Mouse (Mus musculus) neural tube, embryonic 15.5 days (tissue): ENCODE data around the gene Zfp740. TPM values are rescaled to one million over a fixed set of nuclear protein-coding genes. Genes with fewer than 3 reads are reported as not detected.
A peak's percentile ranks its signal among the peaks of the same experiment; 100 is the strongest.

Experiments used
- ATAC-seq: fragments of 200-750 bp; cut with Nextera tagmentation; 2 replicates; pipeline ENCODE4 v1.8.0; 2017; ENCODE audit warnings: mild to moderate bottlenecking, moderate TSS enrichment, moderate library complexity; ENCODE audit not compliant: low FRiP score
- H3K27ac ChIP-seq: fragments of 300-500 bp; sonication (generic); replicated peaks from 2 replicates; pipeline ENCODE4 v1.5.1; 2015; ENCODE audit warnings: mild to moderate bottlenecking, inconsistent platforms
- H3K27me3 ChIP-seq: fragments of 300-500 bp; sonication (generic); replicated peaks from 2 replicates; pipeline ENCODE4 v1.6.1; 2015; ENCODE audit warnings: inconsistent platforms
- H3K36me3 ChIP-seq: fragments of 300-500 bp; sonication (generic); 2 replicates; pipeline ENCODE4 v1.6.1; 2015; ENCODE audit warnings: inconsistent platforms
- H3K4me1 ChIP-seq: fragments of 300-500 bp; sonication (generic); 2 replicates; pipeline ENCODE4 v1.6.1; 2015; ENCODE audit warnings: inconsistent platforms
- H3K4me2 ChIP-seq: fragments of 300-500 bp; sonication (generic); 2 replicates; pipeline ENCODE4 v1.6.1; 2015; ENCODE audit warnings: inconsistent platforms, mild to moderate bottlenecking, moderate library complexity
- H3K4me3 ChIP-seq: fragments of 300-500 bp; sonication (generic); replicated peaks from 2 replicates; pipeline ENCODE4 v1.5.1; 2015; ENCODE audit warnings: mild to moderate bottlenecking, inconsistent platforms
- H3K9ac ChIP-seq: fragments of 300-500 bp; sonication (generic); replicated peaks from 2 replicates; pipeline ENCODE4 v1.6.1; 2015; ENCODE audit warnings: mild to moderate bottlenecking, inconsistent platforms
- H3K9me3 ChIP-seq: fragments of 300-500 bp; sonication (generic); replicated peaks from 2 replicates; pipeline ENCODE4 v1.6.1; 2016; ENCODE audit warnings: inconsistent platforms
- WGBS: fragments of 180-500 bp; shearing (Covaris S2); methylation state at CpG from one replicate; pipeline ENCODE4 v1.1.7; 2015; ENCODE audit warnings: mixed read lengths; 5-methylcytosine and 5-hydroxymethylcytosine counted together
- polyA plus RNA-seq: library from polyadenylated mRNA; unstranded; fragments of >200 nt; fragmentation: Nextera tagmentation; extraction: Ambion mirVana; gene quantifications from 2 replicates; pipeline ENCODE4 v1.2.1, GENCODE M21; 2015

Zfp740 gene
- polyA plus RNA-seq, 1 experiment from 2014 or later: 45.1 TPM

DNA sequence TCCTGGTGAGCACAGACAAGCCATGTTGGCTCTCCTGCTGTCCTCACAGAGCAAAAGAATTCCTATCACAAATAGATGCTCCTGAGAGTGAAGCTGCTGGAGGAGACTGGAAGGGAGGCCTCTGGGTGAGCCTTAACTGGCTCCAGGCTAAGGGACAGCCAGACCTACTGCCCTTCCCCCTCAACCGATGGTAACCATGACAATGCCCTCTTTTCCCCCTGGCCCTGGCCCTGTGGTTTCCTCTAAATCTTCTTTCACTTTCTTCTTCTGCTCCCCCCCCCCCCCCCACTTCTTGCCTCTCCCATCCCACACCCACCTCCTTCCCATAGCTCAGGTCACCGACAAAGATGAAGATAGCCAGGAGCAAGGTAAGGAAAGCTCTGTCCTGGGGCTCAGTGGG lies 30.8 kb downstream of the Zfp740 start:
- H3K27me3 ChIP-seq: no peaks in the 10 kb centered on the region
- H3K4me3 ChIP-seq: no peak overlapping the region
- 31% methylated on average over 2 of the region's 2 CpGs for WGBS
- no peak overlapping the region for H3K27ac ChIP-seq
- no peaks in the 10 kb centered on the region for H3K9me3 ChIP-seq
- no peak for ATAC-seq
- H3K4me1 ChIP-seq: no peaks in the 10 kb centered on the region
- H3K36me3 ChIP-seq: peaks cover 10% of the 10 kb centered on the region; the same call in 1 of the 2 replicates
- no peak overlapping the region for H3K4me2 ChIP-seq
- H3K9ac ChIP-seq: no peak overlapping the region

DNA sequence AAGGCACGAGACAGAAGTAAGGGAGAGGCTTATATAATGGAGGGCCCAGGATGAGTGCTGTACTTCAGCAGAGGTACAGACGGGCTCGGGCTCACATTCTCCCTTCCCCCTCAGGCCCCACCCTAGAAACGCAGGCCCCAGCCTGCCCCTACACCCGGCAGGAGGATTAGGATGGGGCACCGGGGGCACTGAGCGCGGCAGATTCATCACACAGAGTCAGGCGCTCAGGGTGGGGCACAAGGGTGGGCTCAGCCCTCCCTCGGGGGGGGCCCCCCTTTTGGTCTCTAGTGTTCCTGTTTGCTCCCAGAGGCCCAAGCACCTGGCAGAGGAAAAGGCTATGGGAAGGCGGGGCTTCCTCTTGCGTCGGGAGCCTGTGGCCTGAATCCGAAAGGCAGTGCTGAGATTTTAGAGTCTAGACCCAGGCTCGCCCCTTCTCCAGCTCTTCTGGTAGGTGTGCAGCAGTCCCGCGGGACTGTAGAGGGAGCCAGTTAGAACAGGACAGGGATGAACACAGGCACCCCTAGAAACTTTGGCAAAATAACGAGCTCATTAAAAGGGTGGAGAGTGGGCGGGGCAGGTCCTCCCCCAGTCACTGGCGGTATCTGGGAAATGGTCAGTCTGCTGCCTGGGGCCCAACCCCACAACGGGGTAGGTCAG lies 32.5 kb downstream of the Zfp740 start:
- WGBS: 39% methylated on average over 21 of the region's 21 CpGs
- H3K4me3 ChIP-seq: no peak overlapping the region
- H3K27me3 ChIP-seq: no peaks in the 10 kb centered on the region
- no peak for ATAC-seq
- H3K27ac ChIP-seq: no peak overlapping the region
- peaks cover 2% of the 10 kb centered on the region; the same call in 1 of the 2 replicates for H3K4me1 ChIP-seq
- no peaks in the 10 kb centered on the region for H3K9me3 ChIP-seq
- H3K9ac ChIP-seq: no peak overlapping the region
- H3K36me3 ChIP-seq: peaks cover 10% of the 10 kb centered on the region; the same call in 1 of the 2 replicates
- no peak overlapping the region for H3K4me2 ChIP-seq

DNA sequence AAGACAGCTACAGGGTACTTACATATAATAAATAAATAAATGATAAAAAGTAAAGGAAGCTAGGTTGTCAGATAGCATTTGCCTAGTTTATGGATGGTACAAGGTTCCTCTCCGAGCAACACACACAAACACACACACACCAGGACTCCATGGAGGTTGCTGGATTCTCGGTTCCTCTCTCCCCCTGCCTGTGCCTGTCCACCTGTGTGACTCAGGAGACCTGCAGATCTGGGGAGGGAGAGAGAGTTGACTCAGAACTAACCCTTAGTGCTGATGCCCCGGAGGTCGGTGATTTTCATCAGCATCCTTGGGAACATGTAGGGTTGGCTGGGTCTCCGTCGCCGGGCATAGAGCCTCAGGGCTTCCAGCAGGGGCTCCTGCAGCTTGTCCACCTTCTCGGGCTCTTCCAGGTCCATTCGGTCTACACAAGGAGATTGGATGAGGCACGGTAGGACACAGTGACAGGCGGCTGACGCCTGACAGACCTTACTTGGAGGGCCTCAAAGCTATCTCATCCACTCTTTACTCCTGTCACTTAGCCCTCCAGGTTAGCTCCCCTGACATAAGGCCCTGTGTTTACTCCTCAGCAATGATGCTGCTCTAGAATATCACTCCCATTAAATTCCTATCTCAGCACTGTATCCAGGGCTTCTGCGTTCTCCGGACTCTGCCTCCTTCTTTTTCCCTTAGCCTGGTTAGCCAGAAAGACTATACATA lies 35.7 kb downstream of the Zfp740 start:
- Histone ChIP-seq H3K27me3 (peaks cover 13% of the 10 kb centered on the region), H3K4me3 (no peak overlapping the region), H3K9me3 (no peaks in the 10 kb centered on the region), H3K4me1 (peaks cover 15% of the 10 kb centered on the region), H3K36me3 (peaks cover 10% of the 10 kb centered on the region; the same call in 1 of the 2 replicates), H3K4me2 (no peak overlapping the region), H3K27ac (no peak overlapping the region), H3K9ac (no peak overlapping the region)
- WGBS: 93% methylated on average over 14 of the region's 14 CpGs
- ATAC-seq: no peak

DNA sequence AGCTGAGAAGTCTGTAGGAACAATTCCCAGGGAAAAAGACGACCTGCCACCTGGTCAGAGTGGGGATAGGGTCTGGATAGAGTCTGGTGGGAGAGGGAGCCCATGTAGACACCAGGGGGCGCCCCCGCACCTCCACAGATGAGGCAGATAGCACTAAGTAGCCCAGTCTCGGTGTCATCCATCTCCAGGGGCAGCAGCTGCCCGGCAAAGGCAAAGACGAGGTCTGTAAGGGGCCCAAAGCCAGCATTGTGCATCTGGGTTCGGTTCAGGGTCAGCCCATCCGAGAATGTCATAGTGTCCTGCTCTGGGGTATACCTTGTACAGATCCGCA lies 36.2 kb downstream of the Zfp740 start:
- Histone ChIP-seq H3K4me2 (no peak overlapping the region), H3K27me3 (peaks cover 18% of the 10 kb centered on the region), H3K4me3 (no peak overlapping the region), H3K4me1 (peaks cover 20% of the 10 kb centered on the region), H3K9me3 (no peaks in the 10 kb centered on the region), H3K9ac (no peak overlapping the region), H3K27ac (no peak overlapping the region), H3K36me3 (peaks cover 10% of the 10 kb centered on the region; the same call in 1 of the 2 replicates)
- 10% methylated on average over 9 of the region's 9 CpGs for WGBS
- ATAC-seq: peak; percentile 59

GRCm38 (mm10) chr15:102239851-102240250 lies 36.8 kb downstream of the Zfp740 start:
- Histone ChIP-seq H3K27ac (no peak overlapping the region), H3K4me2 (no peak overlapping the region), H3K27me3 (peaks cover 20% of the 10 kb centered on the region), H3K4me3 (no peak overlapping the region), H3K36me3 (peaks cover 10% of the 10 kb centered on the region; the same call in 1 of the 2 replicates), H3K4me1 (peaks cover 25% of the 10 kb centered on the region), H3K9ac (no peak overlapping the region), H3K9me3 (no peaks in the 10 kb centered on the region)
- no peak for ATAC-seq
- WGBS: 85% methylated on average over 11 of the region's 11 CpGs

GRCm38 (mm10) chr15:102240607-102241006 lies 37.6 kb downstream of the Zfp740 start:
- ATAC-seq: no peak
- H3K4me2 ChIP-seq: no peak overlapping the region
- H3K4me1 ChIP-seq: peaks cover 33% of the 10 kb centered on the region
- 81% methylated on average over 4 of the region's 4 CpGs for WGBS
- no peaks in the 10 kb centered on the region for H3K9me3 ChIP-seq
- peaks cover 20% of the 10 kb centered on the region for H3K27me3 ChIP-seq
- no peak overlapping the region for H3K4me3 ChIP-seq
- no peak overlapping the region for H3K27ac ChIP-seq
- H3K36me3 ChIP-seq: peaks cover 8% of the 10 kb centered on the region; the same call in 1 of the 2 replicates
- no peak overlapping the region for H3K9ac ChIP-seq

DNA sequence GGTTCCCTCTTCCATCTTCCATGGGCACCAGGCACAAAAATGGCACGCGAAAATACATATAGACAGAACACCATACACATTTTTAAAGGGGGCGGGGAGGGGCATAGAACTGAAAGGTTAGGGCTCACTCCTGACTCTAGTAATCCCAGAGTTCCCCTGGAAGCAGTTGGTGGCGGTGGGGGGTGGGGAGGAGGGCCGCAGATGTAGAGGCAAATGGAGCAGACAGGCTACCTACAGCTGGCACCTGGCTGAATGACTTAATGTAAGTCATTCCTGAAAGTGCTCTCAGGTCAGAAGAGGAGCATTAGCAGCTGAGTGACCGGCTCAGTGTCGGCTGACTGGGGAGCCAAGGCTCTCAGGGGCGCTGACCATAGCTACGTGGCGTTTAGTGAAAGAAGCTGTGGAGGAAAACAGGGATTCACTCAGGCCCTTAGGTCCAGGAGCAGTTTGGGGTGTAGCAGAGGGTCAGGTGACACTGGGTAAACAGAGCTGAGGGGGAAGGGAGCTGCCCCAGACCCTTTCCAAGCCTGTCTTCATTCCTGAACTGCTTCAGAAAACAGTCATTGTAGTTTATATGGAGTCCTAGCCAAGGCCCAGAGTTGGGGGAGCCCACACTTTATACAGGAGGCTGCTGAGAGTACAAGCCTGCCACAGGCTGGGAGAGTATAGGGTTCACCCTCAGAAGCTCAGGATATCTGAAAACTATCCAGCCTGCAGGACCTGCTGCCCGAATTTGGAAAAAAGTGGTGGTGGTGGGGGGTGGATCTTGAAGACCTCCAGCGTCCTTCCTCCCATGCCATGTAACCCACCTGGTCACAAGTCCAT lies 39.6 kb downstream of the Zfp740 start:
- Histone ChIP-seq H3K4me2 (peak overlapping the region; percentile 98; the same call in 1 of the 2 replicates), H3K36me3 (no peaks in the 10 kb centered on the region), H3K4me1 (peaks cover 46% of the 10 kb centered on the region), H3K9me3 (no peaks in the 10 kb centered on the region), H3K27ac (no peak overlapping the region), H3K4me3 (no peak overlapping the region), H3K9ac (no peak overlapping the region), H3K27me3 (peaks cover 20% of the 10 kb centered on the region)
- 27% methylated on average over 12 of the region's 12 CpGs for WGBS
- no peak for ATAC-seq

GRCm38 (mm10) chr15:102243229-102244190 lies 40.5 kb downstream of the Zfp740 start:
- Histone ChIP-seq H3K27me3 (peaks cover 22% of the 10 kb centered on the region), H3K4me2 (peak overlapping the region; percentile 98), H3K27ac (peak overlapping the region; percentile 45), H3K36me3 (no peaks in the 10 kb centered on the region), H3K9ac (peak overlapping the region; percentile 42), H3K9me3 (no peaks in the 10 kb centered on the region), H3K4me3 (peak overlapping the region; percentile 59), H3K4me1 (peaks cover 54% of the 10 kb centered on the region)
- no peak for ATAC-seq
- WGBS: 10% methylated on average over 22 of the region's 22 CpGs

DNA sequence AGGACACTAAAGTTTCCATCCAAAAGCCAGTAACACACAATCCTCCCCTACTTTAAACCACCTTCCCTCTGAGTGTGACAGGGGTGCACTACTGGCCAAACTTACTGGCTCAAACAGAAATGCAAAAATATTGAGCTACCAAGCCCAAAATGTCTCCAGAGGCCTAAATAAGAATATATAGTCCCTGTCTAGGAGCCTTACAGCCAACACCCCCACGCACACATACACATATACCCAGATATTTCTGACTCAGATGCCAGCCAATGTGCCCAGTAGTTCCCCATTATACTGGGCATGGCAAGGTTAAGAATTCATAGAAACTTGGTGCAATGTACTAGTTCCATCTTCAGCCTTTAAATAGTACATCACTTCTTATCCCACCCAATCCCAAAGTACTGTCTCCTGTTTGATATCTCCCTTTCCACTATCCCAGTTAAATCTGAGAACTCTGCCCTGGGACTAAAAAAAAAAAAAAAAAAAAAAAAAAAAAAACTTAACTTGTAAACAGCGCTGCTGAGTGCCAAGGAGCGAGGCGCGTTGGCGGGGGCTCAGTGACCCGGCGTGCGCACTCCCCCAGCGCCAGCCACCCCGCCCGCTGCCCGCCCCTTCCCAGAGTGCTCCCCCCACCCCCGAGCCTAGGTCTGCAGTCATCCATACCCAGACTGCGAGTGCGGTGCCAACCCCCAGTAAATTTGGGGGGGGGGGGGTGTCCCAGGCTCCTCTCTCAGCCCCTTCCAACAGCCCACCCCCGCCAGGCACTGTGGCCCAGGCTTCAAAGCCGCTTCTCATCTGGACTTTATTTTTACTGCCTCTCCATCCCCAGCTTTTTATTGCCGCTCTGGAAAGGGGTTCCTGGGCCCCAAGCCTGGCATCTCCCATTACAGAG lies 41.5 kb downstream of the Zfp740 start:
- no peaks in the 10 kb centered on the region for H3K9me3 ChIP-seq
- H3K27me3 ChIP-seq: peaks cover 30% of the 10 kb centered on the region
- H3K9ac ChIP-seq: peak overlapping the region; percentile 63
- no peaks in the 10 kb centered on the region for H3K36me3 ChIP-seq
- peaks cover 62% of the 10 kb centered on the region for H3K4me1 ChIP-seq
- WGBS: 7% methylated on average over 19 of the region's 19 CpGs
- peak overlapping the region; percentile 45 for H3K27ac ChIP-seq
- peak overlapping the region; percentile 98 for H3K4me2 ChIP-seq
- H3K4me3 ChIP-seq: peak overlapping the region; percentile 59
- ATAC-seq: no peak

GRCm38 (mm10) chr15:102245461-102245881 lies 42.4 kb downstream of the Zfp740 start:
- Histone ChIP-seq H3K27me3 (peaks cover 39% of the 10 kb centered on the region), H3K4me1 (peaks cover 68% of the 10 kb centered on the region), H3K4me2 (peak overlapping the region; percentile 98), H3K9me3 (no peaks in the 10 kb centered on the region), H3K4me3 (peak overlapping the region; percentile 59), H3K36me3 (no peaks in the 10 kb centered on the region), H3K9ac (peak overlapping the region; percentile 63), H3K27ac (peak overlapping the region; percentile 89)
- 4% methylated on average over 14 of the region's 14 CpGs for WGBS
- ATAC-seq: no peak
